Mouse (Mus musculus): ENCODE data around the gene B3gnt8. TPM values are rescaled to one million over a fixed set of nuclear protein-coding genes. Genes with fewer than 3 reads are reported as not detected.
A peak's percentile ranks its signal among the peaks of the same experiment; 100 is the strongest.

B3gnt8 gene
- polyA plus RNA-seq, 1 experiment = 15.5 TPM

DNA sequence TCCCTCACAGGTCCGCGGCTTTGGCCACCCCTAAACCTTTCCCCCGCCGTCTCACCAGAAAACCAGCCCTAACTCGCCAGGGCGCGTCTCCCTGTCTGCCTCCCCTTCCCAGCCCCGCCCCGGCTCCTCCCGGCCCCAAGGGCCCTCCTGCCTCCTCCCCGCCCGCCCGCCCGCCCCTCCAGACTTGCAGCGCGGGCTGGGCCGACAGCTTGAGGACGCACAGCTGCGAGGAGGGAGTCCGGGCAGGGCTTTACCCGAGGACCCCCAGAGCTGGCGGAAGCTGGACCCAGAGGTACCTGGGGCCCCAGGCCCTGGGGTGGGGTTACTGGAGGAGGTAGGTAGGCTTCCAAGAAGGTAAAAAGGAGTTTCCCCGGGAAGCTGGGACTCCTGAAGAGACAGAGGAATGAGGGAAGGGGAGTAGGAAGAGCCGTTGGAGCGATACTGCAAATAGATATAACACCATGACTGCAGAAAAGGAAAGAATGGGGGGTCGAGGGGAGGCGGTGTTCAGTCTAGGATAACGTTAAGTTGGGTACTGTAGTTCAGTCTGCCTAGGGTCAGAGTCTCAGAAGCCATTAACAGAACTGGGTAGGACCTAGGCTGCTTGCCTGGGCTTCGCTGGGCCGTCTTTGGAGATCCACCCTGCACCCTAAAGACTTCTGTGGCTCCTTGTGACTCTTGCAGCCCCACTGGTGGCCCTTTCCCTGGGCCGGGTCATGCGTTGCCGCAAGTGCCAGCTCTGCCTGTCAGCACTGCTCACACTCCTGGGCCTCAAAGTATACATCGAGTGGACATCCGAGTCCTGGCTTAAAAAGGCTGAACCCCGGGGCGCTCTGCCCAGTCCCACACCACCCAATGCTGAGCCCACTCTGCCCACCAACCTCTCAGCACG is 1.2 kb downstream of the B3gnt8 start:
- WGBS = 17% methylated on average over 37 of the region's 38 CpGs
- TF ChIP-seq POLR2A (IDR thresholded peaks at IDR 0.05; ENCODE audit: borderline replicate concordance, extremely low read depth, low read depth, low read length) (peak; percentile 42; the same call in 1 of the 2 replicates), CTCF (IDR thresholded peaks at IDR 0.05; ENCODE audit: insufficient read depth, low read length) (no peak)
- DNase-seq = peak; percentile 61

DNA sequence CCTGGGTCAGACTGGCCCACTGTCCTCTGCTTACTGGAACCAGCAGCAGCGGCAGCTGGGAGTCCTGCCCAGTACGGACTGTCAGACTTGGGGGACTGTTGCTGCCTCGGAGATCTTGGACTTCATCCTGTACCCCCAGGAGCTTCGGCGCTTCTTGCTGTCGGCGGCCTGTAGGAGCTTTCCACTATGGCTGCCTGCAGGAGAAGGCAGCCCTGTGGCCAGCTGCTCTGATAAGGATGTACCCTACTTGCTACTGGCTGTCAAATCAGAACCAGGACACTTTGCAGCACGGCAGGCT is 1.8 kb downstream of the B3gnt8 start:
- 63% methylated on average over 8 of the region's 8 CpGs for WGBS
- TF ChIP-seq CTCF (IDR thresholded peaks at IDR 0.05; ENCODE audit: insufficient read depth, low read length) (no peak), POLR2A (IDR thresholded peaks at IDR 0.05; ENCODE audit: borderline replicate concordance, extremely low read depth, low read depth, low read length) (no peak)
- no peak overlapping the region for H3K4me3 ChIP-seq (replicated peaks; ENCODE audit: extremely low read depth, low read depth, low read length)
- peaks cover 7% of the 10 kb centered on the region for H3K4me1 ChIP-seq (ENCODE audit: control insufficient read depth, insufficient read depth, low read length)
- DNase-seq = no peak

More for the DNA sequence above, 1.2 kb downstream of the B3gnt8 start:
- peaks cover 7% of the 10 kb centered on the region for H3K4me1 ChIP-seq (ENCODE audit: control insufficient read depth, insufficient read depth, low read length)
- H3K4me3 ChIP-seq (replicated peaks; ENCODE audit: extremely low read depth, low read depth, low read length) = peak overlapping the region; percentile 81

DNA sequence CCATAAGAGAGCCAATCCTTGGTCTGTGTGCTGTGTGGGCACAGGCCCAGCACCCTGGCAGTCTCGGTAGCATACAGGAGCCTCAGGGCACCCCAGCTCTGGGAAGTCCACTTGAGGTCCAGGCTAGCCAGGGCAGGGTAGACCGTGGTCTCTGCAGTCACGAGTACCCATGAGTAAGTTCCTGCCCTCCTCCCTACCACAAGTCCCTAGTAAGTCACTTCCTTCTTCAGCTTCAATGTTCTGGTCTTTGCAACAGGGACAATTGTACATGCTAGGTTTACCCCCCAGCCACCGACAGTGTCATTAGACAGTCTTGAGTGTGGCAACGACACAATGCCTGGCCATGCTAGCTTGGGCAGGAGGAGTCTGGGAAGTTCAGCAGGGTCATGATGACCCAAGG is 6.2 kb downstream of the B3gnt8 start:
- no peak for TF ChIP-seq POLR2A (IDR thresholded peaks at IDR 0.05; ENCODE audit: borderline replicate concordance, extremely low read depth, low read depth, low read length)
- TF ChIP-seq CTCF (IDR thresholded peaks at IDR 0.05; ENCODE audit: insufficient read depth, low read length) = no peak
- Histone ChIP-seq H3K4me3 (replicated peaks; ENCODE audit: extremely low read depth, low read depth, low read length) (no peak overlapping the region), H3K4me1 (ENCODE audit: control insufficient read depth, insufficient read depth, low read length) (no peaks in the 10 kb centered on the region; the same call in 1 of the 2 replicates)
- 73% methylated on average over 5 of the region's 5 CpGs for WGBS
- no peak for DNase-seq

DNA sequence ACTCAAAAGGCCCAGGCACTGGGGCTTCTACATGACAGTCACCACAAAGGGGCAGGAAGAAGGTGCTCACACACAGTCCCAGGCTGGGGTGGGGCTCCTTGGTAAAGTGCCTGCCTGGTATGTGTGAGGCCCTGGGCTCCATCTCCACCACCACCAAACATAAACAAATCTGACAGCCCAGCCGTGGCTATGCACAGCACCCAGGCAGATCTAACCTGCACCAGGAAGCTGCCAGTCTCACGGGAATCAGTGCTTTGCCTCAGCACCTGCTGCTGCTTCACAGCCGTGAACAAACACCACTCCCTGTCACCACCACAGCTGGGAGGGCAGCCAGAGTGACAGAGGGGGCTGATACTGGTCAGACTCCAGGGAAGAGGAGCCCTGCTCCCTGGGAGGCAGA is 9.9 kb downstream of the B3gnt8 start:
- TF ChIP-seq POLR2A (IDR thresholded peaks at IDR 0.05; ENCODE audit: borderline replicate concordance, extremely low read depth, low read depth, low read length) (no peak), CTCF (IDR thresholded peaks at IDR 0.05; ENCODE audit: insufficient read depth, low read length) (no peak)
- Histone ChIP-seq H3K4me3 (replicated peaks; ENCODE audit: extremely low read depth, low read depth, low read length) (no peak overlapping the region), H3K4me1 (ENCODE audit: control insufficient read depth, insufficient read depth, low read length) (no peaks in the 10 kb centered on the region)
- DNase-seq = no peak
- WGBS = 32% methylated on average over 3 of the region's 3 CpGs

DNA sequence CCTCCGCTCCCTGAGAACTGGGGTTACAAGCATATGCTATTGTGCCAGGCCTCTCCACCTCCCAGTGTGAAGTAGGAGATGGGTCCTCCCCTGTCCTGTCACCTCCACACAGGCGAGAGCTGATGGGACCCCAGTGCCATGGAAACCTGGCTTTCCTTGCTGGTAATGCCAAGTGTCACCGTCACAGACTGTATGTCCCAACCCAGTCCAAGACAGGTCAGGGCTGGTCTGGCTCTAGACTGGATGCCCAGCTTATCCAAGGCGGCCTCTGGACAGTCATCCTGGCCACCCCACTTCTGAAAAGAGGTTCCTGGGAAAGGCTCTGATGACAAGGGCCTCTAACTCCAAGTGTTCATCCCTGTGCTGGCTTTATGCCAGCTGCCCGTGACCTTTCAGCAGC is 10.6 kb downstream of the B3gnt8 start:
- 88% methylated on average over 5 of the region's 5 CpGs for WGBS
- H3K4me1 ChIP-seq (ENCODE audit: control insufficient read depth, insufficient read depth, low read length) = no peaks in the 10 kb centered on the region
- no peak for TF ChIP-seq POLR2A (IDR thresholded peaks at IDR 0.05; ENCODE audit: borderline replicate concordance, extremely low read depth, low read depth, low read length)
- no peak for TF ChIP-seq CTCF (IDR thresholded peaks at IDR 0.05; ENCODE audit: insufficient read depth, low read length)
- H3K4me3 ChIP-seq (replicated peaks; ENCODE audit: extremely low read depth, low read depth, low read length) = no peak overlapping the region
- DNase-seq = no peak

DNA sequence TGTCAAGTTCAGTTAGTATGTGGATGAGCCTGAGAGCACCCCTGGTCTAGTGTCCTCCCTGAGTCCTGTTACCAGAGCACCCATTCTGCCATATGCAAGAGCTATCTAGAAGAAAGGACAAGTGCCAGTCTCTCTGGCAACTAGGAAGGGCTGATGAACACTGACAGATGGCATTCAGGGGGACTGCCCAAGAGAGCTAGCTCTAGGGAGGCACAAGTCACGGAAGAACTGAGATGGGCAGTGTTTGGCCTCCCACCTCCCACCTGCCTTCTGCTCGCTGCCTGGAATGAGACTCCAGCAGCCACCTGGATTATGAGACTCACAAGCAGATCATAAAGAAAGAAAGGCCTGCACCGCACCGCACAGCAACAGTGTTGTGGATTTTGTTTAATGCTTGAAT is 13.3 kb downstream of the B3gnt8 start:
- TF ChIP-seq POLR2A (IDR thresholded peaks at IDR 0.05; ENCODE audit: borderline replicate concordance, extremely low read depth, low read depth, low read length) = no peak
- no peak for TF ChIP-seq CTCF (IDR thresholded peaks at IDR 0.05; ENCODE audit: insufficient read depth, low read length)
- no peaks in the 10 kb centered on the region for H3K4me1 ChIP-seq (ENCODE audit: control insufficient read depth, insufficient read depth, low read length)
- WGBS = 95% methylated on average over 4 of the region's 4 CpGs
- no peak overlapping the region for H3K4me3 ChIP-seq (replicated peaks; ENCODE audit: extremely low read depth, low read depth, low read length)
- no peak for DNase-seq

DNA sequence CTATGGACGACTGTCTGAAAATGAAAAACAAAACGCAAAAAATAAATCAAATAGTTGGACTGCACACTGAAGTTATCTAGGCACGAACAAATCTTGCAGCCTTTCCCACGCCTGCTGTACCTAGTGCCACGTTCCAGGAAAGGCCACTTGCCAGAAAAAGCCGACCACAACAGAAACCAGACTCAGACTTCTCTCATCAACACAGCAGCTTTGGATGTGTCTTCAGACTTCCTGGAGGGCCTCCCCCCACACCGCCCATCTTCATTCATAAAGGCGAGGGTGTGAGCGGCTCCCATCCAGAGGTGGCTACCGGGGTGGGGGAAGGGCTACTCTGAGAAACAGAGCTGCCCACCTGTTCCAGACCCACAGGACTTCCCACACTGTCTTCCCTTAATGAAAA is 17.7 kb downstream of the B3gnt8 start:
- TF ChIP-seq POLR2A (IDR thresholded peaks at IDR 0.05; ENCODE audit: borderline replicate concordance, extremely low read depth, low read depth, low read length) (no peak), CTCF (IDR thresholded peaks at IDR 0.05; ENCODE audit: insufficient read depth, low read length) (no peak)
- H3K4me1 ChIP-seq (ENCODE audit: control insufficient read depth, insufficient read depth, low read length) = no peaks in the 10 kb centered on the region; the same call in 1 of the 2 replicates
- no peak overlapping the region for H3K4me3 ChIP-seq (replicated peaks; ENCODE audit: extremely low read depth, low read depth, low read length)
- WGBS = 46% methylated on average over 10 of the region's 10 CpGs
- no peak for DNase-seq

DNA sequence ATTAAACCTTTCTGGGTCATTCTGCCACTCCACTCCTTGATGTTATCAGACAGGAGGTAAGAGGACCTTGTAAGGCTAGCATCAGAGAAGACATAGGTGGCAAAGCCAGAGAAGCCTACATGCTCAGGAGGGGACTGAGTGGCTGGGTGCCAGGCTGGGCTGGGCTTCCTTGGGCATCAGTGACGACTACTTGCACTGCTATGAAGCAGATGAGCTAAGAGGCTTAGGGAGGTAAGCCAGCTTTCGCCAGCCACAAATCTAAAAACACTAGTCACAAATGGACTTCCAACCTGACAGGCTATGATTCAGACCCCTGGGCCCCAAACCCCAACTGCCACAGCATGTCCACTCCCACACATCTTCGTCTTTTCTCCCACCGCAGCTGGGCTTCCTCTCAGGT is 18.2 kb downstream of the B3gnt8 start:
- no peak overlapping the region for H3K4me3 ChIP-seq (replicated peaks; ENCODE audit: extremely low read depth, low read depth, low read length)
- no peak for TF ChIP-seq POLR2A (IDR thresholded peaks at IDR 0.05; ENCODE audit: borderline replicate concordance, extremely low read depth, low read depth, low read length)
- no peak for TF ChIP-seq CTCF (IDR thresholded peaks at IDR 0.05; ENCODE audit: insufficient read depth, low read length)
- no peaks in the 10 kb centered on the region; the same call in 1 of the 2 replicates for H3K4me1 ChIP-seq (ENCODE audit: control insufficient read depth, insufficient read depth, low read length)
- 67% methylated on average over 4 of the region's 4 CpGs for WGBS
- DNase-seq = no peak

DNA sequence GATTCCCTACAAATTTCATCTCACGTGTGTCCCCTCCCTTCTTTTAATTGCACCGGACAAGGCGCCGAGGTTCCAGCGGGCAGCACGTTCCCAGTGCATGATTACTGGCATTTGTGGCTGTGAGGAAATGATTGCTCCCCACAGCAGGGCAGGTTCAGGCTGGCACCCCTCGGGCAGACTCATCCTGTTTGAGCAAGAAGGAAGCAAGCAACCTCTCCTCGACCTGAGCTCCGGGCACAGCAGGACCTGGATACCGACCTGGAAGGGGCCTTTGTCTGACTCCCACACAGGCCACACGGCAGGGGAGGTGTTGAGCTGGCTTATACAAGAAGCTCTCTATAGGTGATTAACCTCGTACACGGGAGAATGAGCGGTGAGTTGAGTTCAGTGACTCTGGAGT is 18.6 kb downstream of the B3gnt8 start:
- H3K4me1 ChIP-seq (ENCODE audit: control insufficient read depth, insufficient read depth, low read length) = no peaks in the 10 kb centered on the region; the same call in 1 of the 2 replicates
- TF ChIP-seq CTCF (IDR thresholded peaks at IDR 0.05; ENCODE audit: insufficient read depth, low read length) = no peak
- TF ChIP-seq POLR2A (IDR thresholded peaks at IDR 0.05; ENCODE audit: borderline replicate concordance, extremely low read depth, low read depth, low read length) = no peak
- DNase-seq = no peak
- WGBS = 62% methylated on average over 14 of the region's 14 CpGs
- no peak overlapping the region for H3K4me3 ChIP-seq (replicated peaks; ENCODE audit: extremely low read depth, low read depth, low read length)

DNA sequence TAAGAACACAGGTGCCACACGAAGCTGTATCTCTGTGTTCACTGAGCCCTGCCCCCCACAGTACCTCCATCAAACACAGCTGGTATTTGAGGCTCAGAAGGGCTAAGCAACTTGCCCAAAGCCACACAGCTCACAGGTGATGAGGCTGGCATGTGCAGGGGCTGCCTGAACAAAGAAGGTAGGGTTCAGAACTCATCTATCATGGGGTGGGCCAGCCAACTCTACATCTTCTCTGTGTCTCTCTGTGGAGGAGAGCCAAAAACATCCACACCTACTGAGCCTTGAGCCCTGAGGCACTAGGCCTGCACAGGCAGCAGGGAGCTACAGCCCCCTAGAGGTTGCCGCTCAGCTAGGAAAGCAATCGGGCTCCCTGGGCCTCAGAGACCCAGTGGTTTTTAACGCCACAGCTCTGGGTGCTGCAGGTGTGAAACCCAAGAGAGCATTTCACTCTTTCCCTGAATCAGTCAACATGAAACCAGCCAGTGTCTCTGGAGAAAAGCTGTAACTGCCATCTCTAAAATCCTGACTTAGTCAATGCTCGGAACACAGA is 21.2 kb downstream of the B3gnt8 start:
- DNase-seq = no peak
- no peak for TF ChIP-seq POLR2A (IDR thresholded peaks at IDR 0.05; ENCODE audit: borderline replicate concordance, extremely low read depth, low read depth, low read length)
- peak; percentile 27 for TF ChIP-seq CTCF (IDR thresholded peaks at IDR 0.05; ENCODE audit: insufficient read depth, low read length)
- no peak overlapping the region for H3K4me3 ChIP-seq (replicated peaks; ENCODE audit: extremely low read depth, low read depth, low read length)
- no peaks in the 10 kb centered on the region; the same call in 1 of the 2 replicates for H3K4me1 ChIP-seq (ENCODE audit: control insufficient read depth, insufficient read depth, low read length)
- 60% methylated on average over 5 of the region's 5 CpGs for WGBS

Measured in lung, adult 2 months (tissue).